Mouse (Mus musculus): ENCODE results near the gene Mpst. TPM values are rescaled to one million over a fixed set of nuclear protein-coding genes. Genes with fewer than 3 reads are reported as not detected.

The Mpst gene
- polyA plus RNA-seq (2014; fragmentation: Illumina TruSeq; extraction: RNeasy Lipid Tissue Mini Kit (QIAGEN cat#74804); ENCODE audit: low replicate concordance) = not detected

DNA sequence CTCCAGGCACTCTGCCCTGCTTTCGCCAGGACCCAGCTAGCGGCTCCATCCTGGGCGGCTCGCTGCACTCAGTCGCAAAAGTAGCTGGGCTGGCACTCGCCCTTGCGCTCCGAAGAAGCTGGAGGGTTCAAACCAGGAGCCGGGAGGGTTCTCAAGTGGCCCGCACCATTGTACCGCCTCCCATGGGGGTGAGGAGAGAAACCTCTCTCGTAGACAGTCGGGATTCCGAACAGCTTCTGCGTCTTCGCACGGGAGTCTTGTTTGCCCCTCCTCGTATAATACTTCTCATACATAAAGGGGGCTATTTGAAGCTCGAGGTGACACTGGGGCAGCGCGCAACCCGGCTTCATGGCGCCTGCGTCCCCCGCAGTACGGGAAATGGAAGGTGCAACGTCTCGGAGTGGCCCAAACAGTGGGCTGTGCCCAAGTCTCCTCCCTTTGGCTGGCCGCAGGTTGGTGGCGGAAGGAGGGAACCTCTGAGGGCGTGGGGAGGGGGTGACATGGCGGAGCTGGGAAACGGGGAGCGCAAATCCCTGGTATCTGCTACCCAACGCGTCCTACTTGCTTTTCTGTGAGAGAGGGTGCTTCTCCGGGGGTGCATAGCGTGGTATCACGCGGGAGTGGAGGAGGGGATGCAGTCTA is at the start of gene Mpst:
Mpst (plus strand) TSS at position 124 of the 642 bp plus-strand sequence.

DNA sequence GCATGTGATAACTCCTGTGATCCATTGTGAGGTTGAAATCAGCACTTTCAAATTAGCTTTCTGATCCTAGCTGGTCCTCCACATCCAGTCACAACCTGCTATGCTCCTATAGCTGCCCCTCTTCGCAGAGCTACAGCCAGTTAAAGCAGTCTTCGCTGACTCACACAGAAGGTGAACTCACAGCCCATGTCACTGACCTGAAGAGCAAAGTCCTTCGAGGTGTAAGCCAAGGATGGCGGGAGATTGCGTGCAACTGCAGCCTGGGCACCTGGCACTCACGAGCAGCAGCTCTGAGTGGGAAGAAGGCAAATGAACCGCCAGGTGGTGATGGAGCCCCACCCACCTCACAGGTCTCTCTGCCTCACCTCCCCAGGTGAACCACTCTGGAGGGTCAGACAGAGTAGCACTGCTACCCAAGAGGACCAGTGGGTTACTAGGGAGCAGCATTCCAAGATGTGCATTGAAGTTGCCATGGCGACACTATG is 10.7 kb upstream of the Mpst start, which contains the start of gene Tex33:
Tex33 (minus strand) TSS at position 435 of the 485 bp plus-strand sequence.

GRCm38 (mm10) chr15:78405517-78406211 is 552 bp upstream of the Mpst start, which contains the start of gene Tst:
Gene Tst, minus strand, starts transcription at chr15:78405907.

GRCm38 (mm10) chr15:78428391-78429138 is 22.3 kb downstream of the Mpst start, which contains the start of gene Kctd17:
Gene Kctd17, plus strand, starts transcription at chr15:78428564.

Other genes with a start within 250 kb of the Mpst start
- not detected for gene Ift27, start 232.3 kb upstream of the Mpst start, polyA plus RNA-seq (2014; fragmentation: Illumina TruSeq; extraction: RNeasy Lipid Tissue Mini Kit (QIAGEN cat#74804); ENCODE audit: low replicate concordance)
- not detected for gene Pvalb, start 200.0 kb upstream of the Mpst start, polyA plus RNA-seq (2014; fragmentation: Illumina TruSeq; extraction: RNeasy Lipid Tissue Mini Kit (QIAGEN cat#74804); ENCODE audit: low replicate concordance)
- 0.48 TPM for gene Ncf4, start 161.6 kb upstream of the Mpst start, polyA plus RNA-seq (2014; fragmentation: Illumina TruSeq; extraction: RNeasy Lipid Tissue Mini Kit (QIAGEN cat#74804); ENCODE audit: low replicate concordance)
- 1.2 TPM for gene Csf2rb2, start 100.7 kb upstream of the Mpst start, polyA plus RNA-seq (2014; fragmentation: Illumina TruSeq; extraction: RNeasy Lipid Tissue Mini Kit (QIAGEN cat#74804); ENCODE audit: low replicate concordance)
- gene Csf2rb, start 80.7 kb upstream of the Mpst start, polyA plus RNA-seq (2014; fragmentation: Illumina TruSeq; extraction: RNeasy Lipid Tissue Mini Kit (QIAGEN cat#74804); ENCODE audit: low replicate concordance) = 2.9 TPM
- not detected for gene Tex33, start 10.5 kb upstream of the Mpst start, polyA plus RNA-seq (2014; fragmentation: Illumina TruSeq; extraction: RNeasy Lipid Tissue Mini Kit (QIAGEN cat#74804); ENCODE audit: low replicate concordance)
- gene Tst, start 509 bp upstream of the Mpst start, polyA plus RNA-seq (2014; fragmentation: Illumina TruSeq; extraction: RNeasy Lipid Tissue Mini Kit (QIAGEN cat#74804); ENCODE audit: low replicate concordance) = 0.33 TPM
- not detected for gene Kctd17, start 22.1 kb downstream of the Mpst start, polyA plus RNA-seq (2014; fragmentation: Illumina TruSeq; extraction: RNeasy Lipid Tissue Mini Kit (QIAGEN cat#74804); ENCODE audit: low replicate concordance)
- not detected for gene Tmprss6, start 62.2 kb downstream of the Mpst start, polyA plus RNA-seq (2014; fragmentation: Illumina TruSeq; extraction: RNeasy Lipid Tissue Mini Kit (QIAGEN cat#74804); ENCODE audit: low replicate concordance)
- 0.93 TPM for gene Il2rb, start 88.9 kb downstream of the Mpst start, polyA plus RNA-seq (2014; fragmentation: Illumina TruSeq; extraction: RNeasy Lipid Tissue Mini Kit (QIAGEN cat#74804); ENCODE audit: low replicate concordance)
- 0.93 TPM for gene C1qtnf6, start 125.0 kb downstream of the Mpst start, polyA plus RNA-seq (2014; fragmentation: Illumina TruSeq; extraction: RNeasy Lipid Tissue Mini Kit (QIAGEN cat#74804); ENCODE audit: low replicate concordance)
- not detected for gene Sstr3, start 138.3 kb downstream of the Mpst start, polyA plus RNA-seq (2014; fragmentation: Illumina TruSeq; extraction: RNeasy Lipid Tissue Mini Kit (QIAGEN cat#74804); ENCODE audit: low replicate concordance)
- gene Rac2, start 166.4 kb downstream of the Mpst start, polyA plus RNA-seq (2014; fragmentation: Illumina TruSeq; extraction: RNeasy Lipid Tissue Mini Kit (QIAGEN cat#74804); ENCODE audit: low replicate concordance) = 1.7 TPM
- 1.2 TPM for gene Cyth4, start 190.6 kb downstream of the Mpst start, polyA plus RNA-seq (2014; fragmentation: Illumina TruSeq; extraction: RNeasy Lipid Tissue Mini Kit (QIAGEN cat#74804); ENCODE audit: low replicate concordance)

Measured in small intestine, adult 10 weeks (tissue).